Mouse (Mus musculus) granulocyte monocyte progenitor cell, adult 5-6 weeks (primary cell): Measurements from ENCODE around the gene Ccdc172. TPM values are rescaled to one million over a fixed set of nuclear protein-coding genes. Genes with fewer than 3 reads are reported as not detected.

Experiments used
- ATAC-seq: replicated peaks from 2 replicates; pipeline ENCODE4 v1.8.0; 2016; ENCODE audit warnings: mild to moderate bottlenecking, moderate TSS enrichment, inconsistent platforms; ENCODE audit not compliant: poor library complexity, severe bottlenecking
- total RNA-seq, 2 experiments: library from RNA; stranded (forward) in 1 of 2; stranded (reverse) in 1 of 2; fragments of 200-712, 200-1000 nt in 1 of 2; fragments of >200 nt in 1 of 2; fragmentation: Nextera tagmentation in 1 of 2; gene quantifications; 2 replicates each; pipeline ENCODE4 v1.2.3; 2014 to 2017

Ccdc172 gene
- total RNA-seq (2014; fragmentation: Nextera tagmentation): not detected in 2 replicates
- total RNA-seq (2017): not detected in 2 replicates

- ATAC-seq: no peak
Measured at GRCm38 (mm10) chr19:58511818-58512217, at the start of gene Ccdc172. Gene Ccdc172, plus strand, starts transcription at chr19:58511993.

GRCm38 (mm10) chr19:58463755-58464154, 48.0 kb upstream of the Ccdc172 start:
- no peak for ATAC-seq

- no peak; the same call in 1 of the 2 replicates for ATAC-seq
Measured at GRCm38 (mm10) chr19:58468331-58468730, 43.5 kb upstream of the Ccdc172 start.

- peak; percentile 61 for ATAC-seq
Measured at GRCm38 (mm10) chr19:58469421-58469820, 42.4 kb upstream of the Ccdc172 start.

GRCm38 (mm10) chr19:58474251-58474650, 37.5 kb upstream of the Ccdc172 start:
- no peak for ATAC-seq

GRCm38 (mm10) chr19:58482373-58482977, 29.3 kb upstream of the Ccdc172 start:
- no peak for ATAC-seq

GRCm38 (mm10) chr19:58486686-58487085, 25.1 kb upstream of the Ccdc172 start:
- no peak for ATAC-seq

- no peak for ATAC-seq
Measured at GRCm38 (mm10) chr19:58497106-58497505, 14.7 kb upstream of the Ccdc172 start.

- ATAC-seq: no peak
Measured at GRCm38 (mm10) chr19:58499420-58499966, 12.3 kb upstream of the Ccdc172 start.

GRCm38 (mm10) chr19:58500049-58500448, 11.7 kb upstream of the Ccdc172 start:
- ATAC-seq: no peak

GRCm38 (mm10) chr19:58521696-58522095, 9.9 kb downstream of the Ccdc172 start:
- no peak for ATAC-seq

- no peak for ATAC-seq
Measured at GRCm38 (mm10) chr19:58523736-58524394, 12.1 kb downstream of the Ccdc172 start.

- no peak for ATAC-seq
Measured at GRCm38 (mm10) chr19:58525457-58526239, 13.9 kb downstream of the Ccdc172 start.

- no peak for ATAC-seq
Measured at GRCm38 (mm10) chr19:58533077-58533476, 21.3 kb downstream of the Ccdc172 start.

- ATAC-seq: no peak
Measured at GRCm38 (mm10) chr19:58536691-58537090, 24.9 kb downstream of the Ccdc172 start.

GRCm38 (mm10) chr19:58540396-58540795, 28.6 kb downstream of the Ccdc172 start:
- no peak for ATAC-seq

GRCm38 (mm10) chr19:58548367-58548766, 36.6 kb downstream of the Ccdc172 start:
- no peak for ATAC-seq

- no peak for ATAC-seq
Measured at GRCm38 (mm10) chr19:58550489-58550888, 38.7 kb downstream of the Ccdc172 start.

- ATAC-seq: no peak
Measured at GRCm38 (mm10) chr19:58550916-58551315, 39.1 kb downstream of the Ccdc172 start.

- no peak for ATAC-seq
Measured at GRCm38 (mm10) chr19:58554974-58555373, 43.2 kb downstream of the Ccdc172 start.

- no peak; the same call in 1 of the 2 replicates for ATAC-seq
Measured at GRCm38 (mm10) chr19:58558352-58558751, 46.6 kb downstream of the Ccdc172 start.
